Mouse (Mus musculus): Measurements from ENCODE around the gene Ash1l. TPM values are rescaled to one million over a fixed set of nuclear protein-coding genes. Genes with fewer than 3 reads are reported as not detected.

Ash1l gene
- 16.7 TPM for polyA plus RNA-seq (2014; fragmentation: Illumina TruSeq; extraction: RNeasy Lipid Tissue Mini Kit (QIAGEN cat#74804); ENCODE audit: low read depth, low replicate concordance)

DNA sequence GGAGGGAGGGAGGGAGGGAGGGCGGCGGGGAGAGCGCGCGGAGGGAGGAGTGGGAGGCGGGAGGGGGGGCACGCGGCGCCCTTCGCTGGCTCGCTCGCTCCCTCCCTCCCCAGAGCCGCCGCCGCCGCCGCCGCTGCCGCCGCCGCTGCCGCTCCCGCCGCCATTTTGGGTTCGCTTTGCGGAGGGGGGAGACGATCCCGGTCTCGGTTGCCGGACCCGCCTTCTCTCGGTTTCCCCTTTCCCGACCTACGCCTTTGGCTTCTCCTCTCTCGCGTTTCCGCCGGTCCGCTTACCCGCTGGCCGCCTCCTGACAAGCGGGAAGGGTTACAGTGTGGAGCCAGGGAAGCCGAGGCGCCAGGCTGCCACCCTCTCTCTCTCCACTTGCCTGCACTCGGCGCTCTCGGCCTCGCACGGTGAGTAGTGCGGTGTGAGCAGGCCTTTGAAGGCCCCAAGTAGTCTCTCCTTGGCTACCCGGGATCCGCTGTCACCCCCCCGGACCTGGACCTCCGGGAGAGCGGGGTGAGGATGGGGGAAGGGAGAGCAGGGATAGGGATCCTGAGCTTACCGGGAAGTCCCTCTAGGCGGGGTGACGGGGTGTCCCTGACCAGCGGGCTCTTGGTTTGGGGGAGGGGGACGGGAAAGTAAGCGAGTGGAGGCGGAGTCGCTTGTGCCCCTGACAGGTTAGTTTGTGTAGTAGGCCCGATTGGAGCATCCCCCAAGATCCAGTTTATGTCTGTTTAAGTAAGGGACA, at the start of gene Ash1l, which contains the start of gene Dap3:
Gene Ash1l (plus strand): TSS at position 47 of the 751 bp plus-strand sequence.
Gene Dap3 (minus strand): TSS at position 606 of the 751 bp plus-strand sequence.

DNA sequence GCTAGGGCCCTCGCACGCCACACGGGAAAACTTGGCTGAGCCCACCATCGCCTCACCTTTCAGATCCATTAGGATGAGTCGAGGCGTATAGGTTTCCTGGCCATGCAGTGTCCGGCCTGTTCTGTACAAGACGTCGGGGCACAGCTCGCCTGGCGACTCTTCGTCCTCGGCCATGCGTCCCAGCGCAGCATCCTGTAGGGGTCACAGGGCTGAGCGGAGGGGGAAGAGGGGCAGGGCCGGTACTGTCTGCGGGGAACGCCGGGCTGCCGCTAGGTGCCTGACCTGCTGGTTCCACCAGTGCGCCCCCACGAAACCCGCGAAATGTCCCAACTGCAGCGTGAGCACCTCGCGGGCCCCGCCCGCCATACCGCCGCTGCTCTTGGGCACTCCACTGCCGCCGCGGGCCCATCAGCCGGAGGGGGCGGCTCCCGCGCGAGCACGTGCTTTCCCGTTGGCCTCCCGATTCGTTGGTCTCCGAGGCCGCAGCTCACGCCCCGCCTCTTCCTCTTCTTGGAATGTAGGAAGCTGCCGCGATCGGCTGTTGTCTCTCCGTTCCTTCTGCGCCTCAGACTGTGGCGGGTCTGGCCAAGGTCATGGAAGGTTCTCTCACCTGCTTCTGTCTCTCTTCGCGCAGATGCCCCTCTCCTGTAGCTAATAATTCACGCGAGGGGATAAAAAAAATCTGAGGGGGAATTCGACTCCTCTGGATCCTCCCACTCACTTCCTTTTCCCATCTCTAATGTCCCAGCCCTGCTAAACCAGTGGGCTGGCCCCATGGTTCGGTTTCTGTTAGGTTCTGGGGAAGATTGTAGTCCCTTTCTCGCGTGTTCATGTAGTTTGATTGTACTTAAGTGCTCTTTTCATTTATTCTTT, 36.7 kb upstream of the Ash1l start, which contains the start of gene Msto1:
Gene Msto1 (minus strand): TSS at position 489 of the 873 bp plus-strand sequence.

DNA sequence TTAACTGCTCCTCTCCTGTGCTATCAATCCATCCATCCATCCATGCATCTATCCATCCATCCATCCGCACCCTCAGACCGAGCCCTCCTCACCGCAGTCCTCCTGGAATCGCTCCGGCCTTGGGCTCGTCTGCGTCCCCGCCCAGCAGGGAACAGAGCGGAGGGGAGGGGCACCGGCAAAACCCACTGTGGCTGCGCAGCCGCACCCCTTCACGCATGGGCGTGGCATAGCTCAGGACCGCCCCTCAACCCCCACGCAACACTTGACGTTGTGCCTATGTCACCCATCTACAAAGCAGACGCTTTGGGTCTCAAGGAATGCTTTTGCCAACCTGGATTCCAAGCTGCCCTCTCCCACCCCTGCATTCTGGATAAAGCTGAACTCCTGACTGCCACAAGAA, 142.8 kb downstream of the Ash1l start, which contains the start of gene Rusc1:
Gene Rusc1 (minus strand): TSS at position 137 of the 400 bp plus-strand sequence.

DNA sequence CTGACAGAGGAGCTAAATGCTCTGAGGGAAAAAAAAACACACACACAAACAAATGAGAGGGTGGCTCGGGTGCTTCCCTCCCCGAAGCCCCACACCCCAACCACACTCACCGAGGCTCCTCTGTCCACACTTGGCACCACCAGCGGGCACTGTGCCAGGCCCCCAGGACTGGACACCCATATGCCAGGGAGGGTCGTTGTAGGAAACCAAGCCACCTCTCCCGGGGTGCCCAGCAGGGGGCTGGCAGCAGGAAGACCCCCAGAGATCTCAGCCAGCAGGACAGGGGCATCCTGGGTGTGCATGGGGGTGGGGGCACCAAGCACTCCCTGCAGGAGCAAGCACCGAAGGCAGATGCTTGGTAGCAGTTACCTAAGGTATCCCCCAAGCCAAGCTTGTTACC, 150.4 kb downstream of the Ash1l start, which contains the start of gene Gm43738:
Gene Gm43738 (minus strand): TSS at position 289 of the 400 bp plus-strand sequence.

DNA sequence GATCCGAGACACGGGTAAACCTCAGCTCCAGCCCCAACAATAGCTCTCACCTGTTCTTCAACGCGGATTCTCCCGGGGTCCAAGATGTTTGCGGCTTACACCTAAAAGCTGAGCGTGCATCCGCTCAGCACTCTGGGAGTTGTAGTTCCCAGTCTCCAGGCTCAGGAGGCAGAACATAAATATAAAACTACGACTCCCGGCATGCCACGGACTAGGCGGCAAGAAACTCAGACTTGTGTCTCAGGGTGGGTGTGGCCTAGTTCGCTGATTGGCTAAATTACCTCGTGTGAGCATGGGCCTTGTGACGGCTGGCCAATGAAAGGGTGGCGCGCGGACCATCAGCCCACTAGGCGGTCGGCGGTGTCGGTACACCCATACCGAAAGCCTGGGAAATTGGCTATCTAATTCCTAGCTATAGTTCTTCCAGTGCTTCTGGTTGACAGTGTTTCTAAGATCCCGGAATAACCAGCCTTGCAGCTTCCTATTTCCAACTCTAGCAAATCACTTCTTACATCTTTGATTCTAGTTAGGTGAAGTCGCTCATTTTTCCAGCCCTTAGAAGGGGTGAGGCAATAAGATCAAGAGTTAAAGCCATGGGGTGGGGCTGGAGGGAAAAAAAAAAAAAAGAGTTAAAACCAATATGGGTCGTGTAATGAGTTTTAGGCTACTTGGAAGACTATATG, 151.5 kb downstream of the Ash1l start, which contains the start of gene Fdps:
Gene Fdps (minus strand): TSS at position 148 of the 683 bp plus-strand sequence.

Other genes with a start within 250 kb of the Ash1l start
- gene Rit1, start 233.8 kb upstream of the Ash1l start, polyA plus RNA-seq (2014; fragmentation: Illumina TruSeq; extraction: RNeasy Lipid Tissue Mini Kit (QIAGEN cat#74804); ENCODE audit: low read depth, low replicate concordance): 39.1 TPM
- gene Syt11, start 175.5 kb upstream of the Ash1l start, polyA plus RNA-seq (2014; fragmentation: Illumina TruSeq; extraction: RNeasy Lipid Tissue Mini Kit (QIAGEN cat#74804); ENCODE audit: low read depth, low replicate concordance): 7.2 TPM
- gene Gon4l, start 115.4 kb upstream of the Ash1l start, polyA plus RNA-seq (2014; fragmentation: Illumina TruSeq; extraction: RNeasy Lipid Tissue Mini Kit (QIAGEN cat#74804); ENCODE audit: low read depth, low replicate concordance): 21.3 TPM
- gene Msto1, start 36.6 kb upstream of the Ash1l start, polyA plus RNA-seq (2014; fragmentation: Illumina TruSeq; extraction: RNeasy Lipid Tissue Mini Kit (QIAGEN cat#74804); ENCODE audit: low read depth, low replicate concordance): 20.7 TPM
- gene Dap3, start 559 bp downstream of the Ash1l start, polyA plus RNA-seq (2014; fragmentation: Illumina TruSeq; extraction: RNeasy Lipid Tissue Mini Kit (QIAGEN cat#74804); ENCODE audit: low read depth, low replicate concordance): 66.9 TPM
- 22.7 TPM for gene Rusc1, start 142.7 kb downstream of the Ash1l start, polyA plus RNA-seq (2014; fragmentation: Illumina TruSeq; extraction: RNeasy Lipid Tissue Mini Kit (QIAGEN cat#74804); ENCODE audit: low read depth, low replicate concordance)
- gene Gm43738, start 150.5 kb downstream of the Ash1l start, polyA plus RNA-seq (2014; fragmentation: Illumina TruSeq; extraction: RNeasy Lipid Tissue Mini Kit (QIAGEN cat#74804); ENCODE audit: low read depth, low replicate concordance): not detected
- 175 TPM for gene Fdps, start 151.3 kb downstream of the Ash1l start, polyA plus RNA-seq (2014; fragmentation: Illumina TruSeq; extraction: RNeasy Lipid Tissue Mini Kit (QIAGEN cat#74804); ENCODE audit: low read depth, low replicate concordance)
- 7.9 TPM for gene Pklr, start 185.5 kb downstream of the Ash1l start, polyA plus RNA-seq (2014; fragmentation: Illumina TruSeq; extraction: RNeasy Lipid Tissue Mini Kit (QIAGEN cat#74804); ENCODE audit: low read depth, low replicate concordance)
- gene Hcn3, start 209.6 kb downstream of the Ash1l start, polyA plus RNA-seq (2014; fragmentation: Illumina TruSeq; extraction: RNeasy Lipid Tissue Mini Kit (QIAGEN cat#74804); ENCODE audit: low read depth, low replicate concordance): 0.24 TPM
- gene Clk2, start 214.2 kb downstream of the Ash1l start, polyA plus RNA-seq (2014; fragmentation: Illumina TruSeq; extraction: RNeasy Lipid Tissue Mini Kit (QIAGEN cat#74804); ENCODE audit: low read depth, low replicate concordance): 51.5 TPM
- 56.1 TPM for gene Scamp3, start 226.9 kb downstream of the Ash1l start, polyA plus RNA-seq (2014; fragmentation: Illumina TruSeq; extraction: RNeasy Lipid Tissue Mini Kit (QIAGEN cat#74804); ENCODE audit: low read depth, low replicate concordance)
- 5.8 TPM for gene Fam189b, start 232.5 kb downstream of the Ash1l start, polyA plus RNA-seq (2014; fragmentation: Illumina TruSeq; extraction: RNeasy Lipid Tissue Mini Kit (QIAGEN cat#74804); ENCODE audit: low read depth, low replicate concordance)

Measured in adipose tissue, adult 10 weeks (tissue).